Mouse (Mus musculus): ENCODE results near the gene Hepacam. TPM values are rescaled to one million over a fixed set of nuclear protein-coding genes. Genes with fewer than 3 reads are reported as not detected.

Hepacam gene
- total and polyA plus RNA-seq, 3 experiments = 0.13 TPM; not detected in 2

DNA sequence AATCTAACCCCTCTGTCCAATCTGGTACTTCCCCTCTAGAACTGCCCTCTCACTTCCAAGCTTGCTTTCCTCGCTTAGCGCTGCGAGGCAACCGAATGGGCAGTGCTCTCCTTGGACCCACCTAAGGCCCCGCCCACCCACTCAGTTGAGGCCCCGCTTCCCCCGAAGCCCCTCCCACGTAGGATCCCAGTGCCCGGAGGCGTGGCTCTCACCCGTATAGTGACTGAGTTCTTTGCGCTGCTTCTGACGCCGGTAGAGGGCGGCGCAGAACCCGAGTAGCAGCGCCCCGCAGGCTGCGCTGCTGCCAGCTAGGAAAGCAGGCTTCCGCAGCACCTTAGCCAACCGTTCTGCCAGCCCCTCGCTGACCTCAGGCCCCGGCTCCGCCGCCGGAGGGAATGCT, 53.5 kb downstream of the Hepacam start (continued):
- 0 out of 2 replicates have a peak, but pooled peaks have one; percentile 39 for TF ChIP-seq UBTF (IDR thresholded peaks at IDR 0.05; ENCODE audit: low read depth, low read length)
- TF ChIP-seq MAZ (IDR thresholded peaks at IDR 0.05; ENCODE audit: low read depth, low read length) = peak; percentile 35
- no peak for TF ChIP-seq USF1 (IDR thresholded peaks at IDR 0.05; ENCODE audit: low read depth, low read length)
- TF ChIP-seq ZC3H11A (IDR thresholded peaks at IDR 0.05; ENCODE audit: low read depth, low read length) = no peak
- TF ChIP-seq KAT2A (IDR thresholded peaks at IDR 0.05; ENCODE audit: insufficient replicate concordance, low read length) = no peak

- Histone ChIP-seq H3K9ac (ENCODE audit: insufficient read depth, low read depth) (no peak overlapping the region; the same call in 1 of the 2 replicates), H3K4me3 (replicated peaks in 1 of 3; ENCODE audit: low read depth in 2 of 3, low read length in 2 of 3, poor library complexity in 1 of 3) (no peak overlapping the region), H3K27ac (ENCODE audit: insufficient read depth, low read depth) (no peak overlapping the region), H3K4me1 (ENCODE audit: control insufficient read depth in 1 of 2, insufficient read depth in 2 of 2) (peaks cover 17 to 31% of the 10 kb centered on the region in 2 experiments), H3K4me2 (ENCODE audit: insufficient read depth, low read depth, poor library complexity, severe bottlenecking) (peak overlapping the region; percentile 48; the same call in 1 of the 2 replicates), H3K9me3 (replicated peaks; ENCODE audit: low read length) (no peaks in the 10 kb centered on the region), H3K79me2 (replicated peaks; ENCODE audit: control insufficient read depth, extremely low read depth, insufficient read depth, poor library complexity, severe bottlenecking) (no peaks in the 10 kb centered on the region), H3K36me3 (replicated peaks in 1 of 2; ENCODE audit: control insufficient read depth in 1 of 2, insufficient read depth in 1 of 2, low read length in 1 of 2) (no peaks in the 10 kb centered on the region), H3K27me3 (replicated peaks) (peaks cover 49% of the 10 kb centered on the region)
- TF ChIP-seq POLR2A (IDR thresholded peaks at IDR 0.05; ENCODE audit: low read depth, low read length) (no peak), RAD21 (IDR thresholded peaks at IDR 0.05; ENCODE audit: low read depth, low read length) (no peak), NRF1 (IDR thresholded peaks at IDR 0.05; ENCODE audit: low read depth, low read length) (0 out of 2 replicates have a peak, but pooled peaks have one; percentile 26), MAZ (IDR thresholded peaks at IDR 0.05; ENCODE audit: low read depth, low read length) (no peak)
- dilution Hi-C loops (cut with MboI; ENCODE audit: extremely low pct_ligation_motif_present, extremely low pct_unique_long_range_greater_than_20kb, low sequenced_read_pairs) = no loop called here
- in situ Hi-C loops (cut with MboI; ENCODE audit: low pct_ligation_motif_present, low pct_unique_long_range_greater_than_20kb, low sequenced_read_pairs) = loop anchor here (10.0 to 25.0 kb wide), 3 partner anchors 124 to 516 kb away; no protein-coding TSS in a partner anchor
- no peak for DNase-seq (ENCODE audit: extremely low read depth)
Measured at GRCm38 (mm10) chr9:37421239-37421638, 54.1 kb downstream of the Hepacam start.

DNA sequence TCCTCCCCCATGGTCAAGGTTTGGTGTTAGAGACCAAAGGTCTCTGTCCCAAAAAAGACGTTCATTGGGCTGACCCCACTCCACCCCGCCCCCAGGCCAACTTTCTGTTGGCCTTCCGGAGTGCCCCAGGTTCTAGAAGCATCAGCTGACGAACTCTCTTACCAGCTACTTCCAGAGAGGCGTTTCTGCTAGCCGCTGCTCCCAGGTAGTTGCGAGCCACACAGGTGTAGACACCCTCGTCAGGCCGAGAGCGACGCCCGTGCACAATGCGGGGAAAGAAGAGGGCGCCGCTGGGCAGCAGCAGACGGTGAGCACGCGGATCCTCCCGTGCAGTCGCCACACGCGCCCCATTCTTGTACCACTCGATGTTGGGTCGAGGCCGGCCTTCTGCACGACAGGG, 62.2 kb downstream of the Hepacam start:
- no peak overlapping the region for H3K4me3 ChIP-seq (replicated peaks in 1 of 3; ENCODE audit: low read depth in 2 of 3, low read length in 2 of 3, poor library complexity in 1 of 3)
- TF ChIP-seq MEF2A (IDR thresholded peaks at IDR 0.05; ENCODE audit: borderline replicate concordance, low read depth, low read length) (no peak), BHLHE40 (IDR thresholded peaks at IDR 0.05; ENCODE audit: low read depth, low read length) (0 out of 2 replicates have a peak, but pooled peaks have one; percentile 8), EP300 (IDR thresholded peaks at IDR 0.05; ENCODE audit: low read length) (no peak), TCF12 (IDR thresholded peaks at IDR 0.05; ENCODE audit: low read depth, low read length) (no peak), RAD21 (IDR thresholded peaks at IDR 0.05; ENCODE audit: low read depth, low read length) (no peak), USF1 (IDR thresholded peaks at IDR 0.05; ENCODE audit: low read depth, low read length) (no peak)
- no peaks in the 10 kb centered on the region for H3K36me3 ChIP-seq (replicated peaks in 1 of 2; ENCODE audit: control insufficient read depth in 1 of 2, insufficient read depth in 1 of 2, low read length in 1 of 2)
- no peak overlapping the region for H3K9ac ChIP-seq (ENCODE audit: insufficient read depth, low read depth)
- H3K4me2 ChIP-seq (ENCODE audit: insufficient read depth, low read depth, poor library complexity, severe bottlenecking) = no peak overlapping the region
- peaks cover 55% of the 10 kb centered on the region for H3K27me3 ChIP-seq (replicated peaks)
- dilution Hi-C loops (cut with MboI; ENCODE audit: extremely low pct_ligation_motif_present, extremely low pct_unique_long_range_greater_than_20kb, low sequenced_read_pairs) (no loop called here), in situ Hi-C loops (cut with MboI; ENCODE audit: low pct_ligation_motif_present, low pct_unique_long_range_greater_than_20kb, low sequenced_read_pairs) (loop anchor here (10.0 kb wide), 2 partner anchors 115 to 195 kb away; no protein-coding TSS in a partner anchor)
- no peak overlapping the region for H3K27ac ChIP-seq (ENCODE audit: insufficient read depth, low read depth)
- H3K79me2 ChIP-seq (replicated peaks; ENCODE audit: control insufficient read depth, extremely low read depth, insufficient read depth, poor library complexity, severe bottlenecking) = no peaks in the 10 kb centered on the region
- peaks cover 3 to 33% of the 10 kb centered on the region in 2 experiments; a peak in 3 of 4 replicates for H3K4me1 ChIP-seq (ENCODE audit: control insufficient read depth in 1 of 2, insufficient read depth in 2 of 2)
- DNase-seq (ENCODE audit: extremely low read depth) = no peak
- H3K9me3 ChIP-seq (replicated peaks; ENCODE audit: low read length) = no peaks in the 10 kb centered on the region

All from CH12.LX (cell line).